Mouse (Mus musculus) naive thymus-derived CD4-positive, alpha-beta T cell, adult 2 months (primary cell): ENCODE data around the gene Naip5.
"Not testable (repeated sequence)": the region's sequence is repeated elsewhere in the genome, so short reads cannot be mapped to it uniquely, and the experiment has no call there.

ENCODE experiments used
- DNase-seq: peaks from one replicate; pipeline ENCODE4 v3.0.0-alpha.2; 2011; ENCODE audit warnings: low read depth

Naip5 gene

GRCm38 (mm10) chr13:100246223-100246622 is at the start of gene Naip5:
Gene Naip5, minus strand, starts transcription at chr13:100246323.
- DNase-seq = not testable (repeated sequence)

GRCm38 (mm10) chr13:100284611-100285010 is 38.5 kb upstream of the Naip5 start:
- no peak for DNase-seq

DNA sequence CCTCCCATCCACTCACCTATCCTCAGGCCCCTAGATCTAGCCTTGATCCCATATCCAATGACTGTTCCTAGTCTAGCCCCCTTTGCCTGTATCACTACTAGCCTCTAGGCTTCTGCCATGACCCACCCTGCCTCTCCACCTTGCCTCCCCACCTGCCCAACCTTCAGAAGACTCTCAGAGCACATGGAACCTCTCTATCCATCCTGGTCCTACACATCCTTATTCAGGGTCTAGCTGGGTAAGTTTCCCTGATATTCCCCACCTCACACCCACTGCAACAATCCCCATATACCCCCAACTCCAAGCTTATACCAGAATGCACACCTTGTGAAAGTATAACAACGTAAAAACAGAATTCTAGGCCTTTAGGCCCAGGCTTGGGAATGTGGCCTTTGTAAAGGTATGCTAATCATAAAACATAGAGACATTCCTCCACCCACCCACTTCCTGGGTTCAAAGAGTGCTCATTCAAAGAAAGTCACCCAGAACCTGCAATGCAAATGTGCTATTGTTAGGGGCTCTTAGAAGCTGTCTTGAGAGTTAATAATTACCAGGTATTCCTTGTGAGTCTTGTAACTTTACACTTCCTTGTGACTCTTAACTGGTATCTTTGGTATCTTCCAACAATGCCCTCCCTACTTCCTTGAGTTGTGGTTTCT is 25.5 kb upstream of the Naip5 start:
- not testable (repeated sequence) for DNase-seq

DNA sequence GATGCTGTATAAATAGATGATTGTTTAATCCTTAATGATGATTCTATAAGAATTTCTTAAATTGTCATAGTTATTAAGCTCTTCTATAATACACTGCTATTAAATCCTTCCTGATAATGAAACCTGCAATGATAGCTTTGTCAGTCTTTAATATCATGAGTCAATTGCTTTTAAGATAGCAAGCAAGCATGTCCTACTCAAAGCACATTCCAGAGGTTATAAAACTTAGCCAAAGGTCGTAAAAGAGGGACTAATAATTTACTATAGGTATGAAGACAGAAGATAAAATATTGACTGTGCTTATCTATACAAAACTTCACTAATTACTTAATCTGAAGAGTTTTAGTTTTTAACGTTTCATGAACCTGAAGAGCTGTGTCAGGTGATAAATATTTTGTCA is 10.9 kb upstream of the Naip5 start:
- DNase-seq = not testable (repeated sequence)

DNA sequence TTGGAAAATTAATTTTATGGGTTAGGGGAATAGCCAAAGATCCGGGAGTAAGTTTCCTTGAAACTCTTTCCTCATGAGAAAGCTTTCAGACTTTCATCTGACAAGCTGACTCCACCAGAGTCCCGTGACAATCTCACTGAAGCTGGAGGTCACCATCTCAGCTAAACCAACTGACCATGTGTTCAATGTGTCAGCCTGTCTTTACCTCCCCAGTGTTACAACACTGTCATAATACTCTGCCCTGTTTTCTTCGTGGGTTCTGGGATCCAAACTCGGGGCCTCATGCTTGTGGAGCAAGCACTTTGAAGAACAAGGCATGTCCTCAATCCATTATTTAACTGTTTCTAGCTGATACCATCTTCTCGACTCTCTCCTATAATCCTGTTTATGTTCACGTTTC is 9.8 kb upstream of the Naip5 start:
- not testable (repeated sequence) for DNase-seq

GRCm38 (mm10) chr13:100251897-100252296 is 5.8 kb upstream of the Naip5 start:
- DNase-seq = not testable (repeated sequence)

- DNase-seq = not testable (repeated sequence)
These were observed 885 bp upstream of the Naip5 start for GRCm38 (mm10) chr13:100246896-100247519.

DNA sequence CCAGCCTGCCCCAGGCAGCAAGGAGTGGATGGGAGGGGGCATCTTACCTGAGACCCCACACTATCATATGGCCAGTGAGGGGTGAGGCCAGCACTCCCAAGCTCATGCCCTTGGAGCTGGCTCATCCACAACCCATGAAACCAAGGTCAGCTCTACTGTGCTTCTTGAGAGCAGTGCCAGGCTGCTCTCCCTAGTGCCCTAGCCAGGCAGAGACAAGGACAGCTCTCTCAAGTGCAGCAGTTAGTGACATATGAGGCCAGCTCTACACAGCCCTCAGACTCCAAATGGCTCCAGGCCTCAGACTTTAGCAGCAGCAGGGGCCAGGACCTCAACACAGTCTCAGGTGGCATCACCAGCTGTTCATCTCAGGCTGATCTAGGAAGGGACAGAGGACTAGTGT is 2.4 kb downstream of the Naip5 start:
- no peak for DNase-seq

- DNase-seq = not testable (repeated sequence)
These were observed 32.4 kb downstream of the Naip5 start for GRCm38 (mm10) chr13:100213683-100214082.

DNA sequence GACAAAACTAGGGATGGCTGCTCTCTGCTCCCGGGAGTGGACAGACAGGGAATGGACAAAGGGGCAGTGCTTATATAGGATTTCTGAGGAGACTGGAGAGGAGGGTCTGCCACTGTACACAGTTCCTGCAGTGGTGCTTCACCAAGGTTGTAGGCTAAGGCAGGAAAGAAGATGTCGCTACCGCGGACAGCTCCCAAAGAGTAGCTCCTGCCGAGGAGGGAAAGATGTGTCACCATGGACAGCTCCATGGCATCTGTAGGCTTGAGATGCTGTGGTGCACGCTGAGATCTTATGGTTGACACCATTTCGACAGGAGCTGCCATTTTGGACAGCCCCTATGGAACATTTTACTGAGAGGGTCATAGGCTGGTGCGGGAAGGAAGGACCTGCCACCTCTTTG is 35.6 kb downstream of the Naip5 start:
- DNase-seq = no peak

DNA sequence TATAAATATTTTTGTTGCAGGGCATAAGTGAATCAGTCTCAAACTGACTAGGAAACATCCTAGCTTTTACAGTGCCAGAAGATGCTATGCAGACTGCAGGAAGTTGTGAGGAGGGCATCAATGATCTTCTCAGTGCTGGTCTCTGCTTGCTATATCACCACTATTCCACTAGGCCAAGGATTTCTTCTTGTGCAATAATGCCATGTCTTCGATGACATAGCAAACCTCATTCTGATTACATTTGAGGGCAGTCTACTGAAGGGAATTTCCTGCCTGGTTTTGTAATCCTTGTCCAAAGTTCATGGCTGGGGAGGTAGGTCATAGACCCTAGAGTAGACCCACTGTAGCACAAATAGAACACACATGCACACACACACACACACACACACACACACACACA is 42.8 kb downstream of the Naip5 start:
- no peak for DNase-seq

GRCm38 (mm10) chr13:100201659-100202333 is 44.3 kb downstream of the Naip5 start, which contains the start of gene Naip2:
Gene Naip2, minus strand, starts transcription at chr13:100202092.
- peak; percentile 12 for DNase-seq

DNA sequence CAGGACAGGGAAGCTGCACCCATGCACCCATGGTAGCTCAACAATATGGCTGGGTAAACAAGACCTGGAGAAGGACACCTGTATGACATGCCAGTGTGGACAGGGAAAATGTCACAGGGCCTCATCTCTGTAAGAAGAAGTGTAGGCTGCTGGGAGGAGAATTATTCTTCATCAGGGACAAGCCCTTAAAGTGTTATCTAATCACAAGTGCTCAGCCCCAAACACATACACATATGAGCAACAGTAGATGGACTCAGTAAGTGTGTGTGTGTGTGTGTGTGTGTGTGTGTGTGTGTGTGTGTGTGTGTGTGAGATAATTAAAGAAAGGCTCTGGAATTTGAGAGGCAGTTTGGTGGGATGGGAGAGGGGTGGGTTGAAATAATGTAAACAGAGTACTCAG is 45.3 kb downstream of the Naip5 start:
- no peak for DNase-seq

DNA sequence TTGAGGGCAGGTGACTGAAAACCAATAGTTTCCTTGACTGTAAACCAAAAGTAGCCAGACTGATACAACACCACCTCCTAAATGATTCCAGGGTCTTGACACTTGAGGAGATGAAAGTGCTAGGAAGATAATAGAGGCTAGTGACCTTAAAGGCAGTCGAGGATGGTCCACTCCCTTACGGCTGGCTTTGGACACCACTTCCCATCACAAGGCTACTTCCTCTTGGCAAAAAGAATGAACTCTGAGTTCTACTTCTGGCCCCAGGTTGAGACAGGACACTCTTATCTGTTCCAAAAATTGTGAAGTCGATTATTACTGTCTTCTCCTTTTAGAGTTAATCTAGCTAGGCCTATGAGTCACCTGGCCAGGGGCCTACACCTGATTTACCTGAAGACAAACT is 50.7 kb downstream of the Naip5 start:
- no peak for DNase-seq

DNA sequence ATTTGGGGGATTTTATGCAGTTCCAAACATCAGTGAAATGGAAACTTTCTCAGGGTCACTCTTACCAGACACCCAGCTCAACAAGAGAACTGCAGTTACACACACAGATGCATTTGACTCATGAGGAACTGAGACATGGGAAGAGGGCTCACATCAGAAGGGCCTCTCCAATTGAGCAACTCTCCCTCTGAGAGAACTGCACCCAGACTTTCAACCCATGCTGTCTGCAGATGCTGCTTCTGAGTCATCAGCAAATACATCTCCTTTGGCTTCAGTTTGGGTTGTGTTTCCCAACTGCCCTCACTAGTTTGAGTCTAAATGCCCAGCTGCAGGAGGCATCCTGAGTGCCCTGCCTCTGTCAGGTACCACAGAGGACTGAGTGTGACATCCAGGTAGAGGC is 63.0 kb downstream of the Naip5 start:
- not testable (repeated sequence) for DNase-seq

GRCm38 (mm10) chr13:100174360-100174759 is 71.8 kb downstream of the Naip5 start:
- DNase-seq = not testable (repeated sequence)

GRCm38 (mm10) chr13:100166378-100166777 is 79.7 kb downstream of the Naip5 start:
- DNase-seq = not testable (repeated sequence)

DNA sequence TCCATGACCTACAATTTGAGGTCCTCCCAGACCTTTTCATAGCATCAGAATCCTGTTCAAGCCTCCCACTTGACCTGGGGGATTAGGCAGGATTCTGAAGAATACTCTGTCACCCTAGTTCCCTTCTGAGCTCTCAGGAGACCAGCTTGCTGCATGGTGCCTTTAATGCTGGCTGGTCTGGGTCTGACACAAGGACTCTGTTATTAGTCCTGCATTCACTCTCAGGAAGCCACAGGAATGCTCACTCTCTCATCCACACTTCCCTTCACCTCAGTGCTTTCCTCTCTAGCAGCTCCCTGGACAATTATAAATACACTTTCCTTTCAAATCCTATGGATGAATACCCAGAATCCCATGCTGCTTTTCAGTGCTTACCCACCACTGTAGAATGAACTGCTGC is 83.7 kb downstream of the Naip5 start:
- not testable (repeated sequence) for DNase-seq
